Mouse (Mus musculus) MN1 (cell line): ENCODE measurements at regions not wholly inside any gene's neighbourhood (a gene's known extent, or its start where the extent isn't known, plus 50 kb on each side); places are given as distances from the start of the nearest gene placed in this dataset.

ENCODE experiments used
- DNase-seq: peaks from one replicate; pipeline ENCODE4 v3.0.0-alpha.2; 2016; ENCODE audit warnings: low spot score

DNA sequence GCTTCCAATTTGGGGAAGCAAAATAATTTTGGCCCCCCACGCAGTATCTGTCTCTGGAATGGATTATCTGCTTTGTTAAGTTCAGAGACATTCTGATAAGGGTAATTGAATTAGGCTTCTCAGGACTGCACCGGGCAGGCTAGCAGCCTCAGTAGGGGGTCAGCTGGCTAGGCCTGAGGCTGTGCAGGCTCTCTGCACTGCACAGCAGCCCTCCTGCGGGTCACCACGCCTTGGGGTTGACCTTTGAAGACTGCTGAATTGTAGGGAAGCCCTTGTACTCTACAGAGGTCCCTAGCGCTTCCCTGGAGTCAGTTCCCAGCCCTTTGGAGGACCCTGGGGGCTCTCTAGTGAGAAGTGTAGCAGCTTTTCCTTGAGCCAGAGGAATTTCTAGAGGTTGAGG is 78.5 kb upstream of the Six2 start:
- DNase-seq = no peak

- no peak for DNase-seq
Observed at GRCm38 (mm10) chr17:85758581-85759098, 70.6 kb upstream of the Six2 start.

DNA sequence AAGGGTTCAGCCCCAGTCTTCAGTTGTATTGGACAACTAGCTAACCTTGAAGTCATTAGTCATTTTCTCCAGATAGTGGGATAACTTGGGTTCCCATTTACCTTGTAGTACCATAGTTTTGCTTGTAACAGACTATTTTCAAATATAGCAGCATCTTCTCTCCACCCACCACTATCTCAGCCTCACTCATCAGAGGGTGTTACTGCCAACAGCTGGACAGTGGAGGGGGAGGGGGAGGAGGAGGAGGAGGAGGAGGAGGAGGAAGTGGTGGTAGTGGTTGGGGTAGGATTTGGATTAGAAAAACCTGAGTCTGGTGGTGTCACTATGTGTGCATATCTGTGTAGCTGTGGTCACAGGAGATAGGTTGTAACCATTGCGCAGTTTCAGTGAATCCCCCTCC is 69.6 kb upstream of the Six2 start:
- DNase-seq = no peak

- DNase-seq = no peak
Observed at GRCm38 (mm10) chr17:85755557-85755956, 67.5 kb upstream of the Six2 start.

DNA sequence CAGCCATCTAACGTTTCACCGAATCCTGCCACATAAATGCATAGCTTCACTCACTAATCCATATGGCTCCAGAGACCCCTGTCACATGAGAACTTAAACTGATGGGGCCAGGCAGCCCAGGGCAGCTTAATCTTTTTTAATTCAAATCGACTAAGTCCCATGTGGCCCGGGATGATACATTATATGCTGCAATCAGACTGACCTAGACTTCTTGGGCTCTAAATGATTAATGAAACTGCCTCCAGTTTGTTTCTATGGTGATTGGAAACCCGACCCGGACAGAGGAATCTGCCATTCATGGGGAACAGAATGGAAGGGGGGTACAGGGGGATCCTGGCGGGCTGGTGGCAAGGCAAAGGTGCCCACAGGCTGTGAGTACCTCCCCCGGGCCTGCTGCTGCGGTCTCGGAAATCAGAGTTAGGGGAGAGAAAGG is 60.6 kb upstream of the Six2 start:
- DNase-seq = no peak

- no peak for DNase-seq
Observed at GRCm38 (mm10) chr17:85747976-85748648, 60.0 kb upstream of the Six2 start.
